Mouse (Mus musculus) small intestine, adult 2 months (tissue): Measurements from ENCODE around the gene Rsph14.

ENCODE experiments used
- CTCF ChIP-seq: fragments of 200-500 bp; IDR thresholded peaks from 2 replicates; pipeline ENCODE4 v1.5.1; 2012; ENCODE audit warnings: low read depth, mild to moderate bottlenecking, control low read depth, inconsistent platforms, low read length, moderate library complexity, mixed read lengths; ENCODE audit not compliant: insufficient replicate concordance, insufficient read length; ENCODE audit errors: extremely low read depth
- POLR2A ChIP-seq: fragments of 200-500 bp; IDR thresholded peaks from 2 replicates; pipeline ENCODE4 v1.6.1; 2012; ENCODE audit warnings: low read depth, mild to moderate bottlenecking, control low read depth, inconsistent platforms, low read length, moderate library complexity

DNA sequence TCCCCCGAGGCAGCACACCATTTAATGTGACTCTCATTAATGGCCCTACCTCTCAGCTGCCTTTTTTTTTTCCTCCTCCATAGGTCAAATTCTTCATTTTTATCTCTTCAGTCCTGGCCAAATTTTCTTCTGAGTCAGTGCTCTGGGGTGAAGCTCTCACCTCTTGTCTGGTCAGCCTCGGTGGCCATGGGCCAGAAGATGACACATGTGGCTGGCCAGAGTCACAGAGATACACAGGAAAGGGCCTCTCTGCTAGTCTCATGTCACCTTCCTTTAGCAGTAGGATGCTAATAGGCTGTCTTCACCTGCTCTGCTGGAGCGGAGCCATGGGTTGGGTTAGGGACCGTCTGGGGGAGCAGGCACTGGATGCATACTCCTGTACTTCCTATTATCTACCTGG, 54.3 kb downstream of the Rsph14 start:
- TF ChIP-seq CTCF (no peak), POLR2A (no peak)
